Mouse (Mus musculus) kidney, adult 2 months (tissue): Measurements from ENCODE around the gene Cpeb2.

Experiments
- CTCF ChIP-seq: fragments of 200-500 bp; conservative IDR thresholded peaks from 2 replicates; pipeline ENCODE4 v1.5.1; 2011; ENCODE audit warnings: low read depth, mild to moderate bottlenecking, control low read depth, low read length, moderate library complexity, mixed read lengths; ENCODE audit not compliant: insufficient read depth, insufficient read length
- POLR2A ChIP-seq: fragments of 200-500 bp; IDR thresholded peaks from one replicate; pipeline ENCODE4 v1.6.1; 2011; ENCODE audit warnings: low read depth, low read length, control low read depth

- no peak for TF ChIP-seq POLR2A
- no peak for TF ChIP-seq CTCF
These were observed 14.0 kb downstream of the Cpeb2 start for GRCm38 (mm10) chr5:43246954-43247353.
